Mouse (Mus musculus): ENCODE measurements around the gene C1qtnf6. TPM values are rescaled to one million over a fixed set of nuclear protein-coding genes. Genes with fewer than 3 reads are reported as not detected.

C1qtnf6 gene
- polyA plus RNA-seq, 1 experiment from 2014 or later = 33.5 TPM

DNA sequence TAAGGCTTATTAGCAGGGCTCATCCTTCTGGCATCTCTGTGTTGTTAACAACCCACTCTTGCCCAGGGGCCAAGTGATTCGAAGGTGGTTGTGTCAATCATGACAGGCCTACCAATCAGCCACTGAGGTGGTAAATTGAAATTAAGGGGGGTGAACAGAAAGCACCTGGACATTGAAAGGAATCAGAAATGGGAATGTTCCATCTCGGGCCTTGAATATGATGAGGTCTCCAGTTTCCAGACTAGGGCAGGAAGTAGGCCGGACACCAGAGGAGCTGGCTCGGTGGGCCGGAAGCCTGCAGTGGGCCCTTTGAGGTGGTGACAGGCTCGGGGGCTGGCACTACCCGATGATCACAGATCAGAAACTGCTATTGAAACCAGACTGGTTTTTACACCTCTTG lies 3.2 kb downstream of the C1qtnf6 start:
- no peaks in the 10 kb centered on the region for H3K27me3 ChIP-seq (ENCODE audit: control insufficient read depth, insufficient read depth, low read length)
- H3K9ac ChIP-seq (ENCODE audit: low read length) = peak overlapping the region; percentile 11; the same call in 1 of the 2 replicates
- H3K4me3 ChIP-seq (ENCODE audit: low read length) = no peak overlapping the region
- H3K9me3 ChIP-seq (replicated peaks; ENCODE audit: control insufficient read depth, low read length) = no peaks in the 10 kb centered on the region
- H3K36me3 ChIP-seq (ENCODE audit: control insufficient read depth, insufficient read depth) = no peaks in the 10 kb centered on the region
- H3K27ac ChIP-seq (ENCODE audit: low read length) = peak overlapping the region; percentile 97
- H3K4me2 ChIP-seq (ENCODE audit: low read depth, low read length) = peak overlapping the region; percentile 70
- ATAC-seq (replicated peaks; ENCODE audit: extremely low read depth, insufficient read depth, low FRiP score) = no peak
- peaks cover 33% of the 10 kb centered on the region for H3K4me1 ChIP-seq (ENCODE audit: control insufficient read depth, insufficient read depth, low read length)
- WGBS = 41% methylated on average over 7 of the region's 7 CpGs

DNA sequence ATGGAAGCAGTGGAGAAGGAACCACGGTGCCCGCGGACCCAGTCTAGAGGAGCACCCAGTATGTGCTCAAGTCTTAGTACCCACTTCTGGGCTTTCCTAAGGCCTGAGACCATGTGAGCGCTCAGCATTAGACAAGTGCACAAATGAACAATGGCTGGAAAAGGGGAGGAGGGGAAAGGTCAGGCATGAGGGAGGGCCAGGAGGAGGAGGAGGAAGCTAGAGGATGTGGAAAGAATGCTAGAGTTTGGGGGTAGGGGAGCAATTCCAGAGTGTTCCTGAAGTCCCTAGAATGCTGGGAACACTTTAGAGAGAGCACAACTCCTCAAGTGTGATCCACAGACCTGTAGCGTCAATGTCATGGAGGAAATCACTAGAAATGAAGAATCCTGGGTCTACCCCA lies 7.1 kb downstream of the C1qtnf6 start:
- H3K4me1 ChIP-seq (ENCODE audit: control insufficient read depth, insufficient read depth, low read length) = peaks cover 14% of the 10 kb centered on the region
- H3K4me3 ChIP-seq (ENCODE audit: low read length) = no peak overlapping the region
- ATAC-seq (replicated peaks; ENCODE audit: extremely low read depth, insufficient read depth, low FRiP score) = no peak
- no peaks in the 10 kb centered on the region for H3K9me3 ChIP-seq (replicated peaks; ENCODE audit: control insufficient read depth, low read length)
- 85% methylated on average over 5 of the region's 5 CpGs for WGBS
- H3K27ac ChIP-seq (ENCODE audit: low read length) = no peak overlapping the region
- no peaks in the 10 kb centered on the region for H3K36me3 ChIP-seq (ENCODE audit: control insufficient read depth, insufficient read depth)
- no peak overlapping the region for H3K9ac ChIP-seq (ENCODE audit: low read length)
- no peak overlapping the region for H3K4me2 ChIP-seq (ENCODE audit: low read depth, low read length)
- no peaks in the 10 kb centered on the region for H3K27me3 ChIP-seq (ENCODE audit: control insufficient read depth, insufficient read depth, low read length)

DNA sequence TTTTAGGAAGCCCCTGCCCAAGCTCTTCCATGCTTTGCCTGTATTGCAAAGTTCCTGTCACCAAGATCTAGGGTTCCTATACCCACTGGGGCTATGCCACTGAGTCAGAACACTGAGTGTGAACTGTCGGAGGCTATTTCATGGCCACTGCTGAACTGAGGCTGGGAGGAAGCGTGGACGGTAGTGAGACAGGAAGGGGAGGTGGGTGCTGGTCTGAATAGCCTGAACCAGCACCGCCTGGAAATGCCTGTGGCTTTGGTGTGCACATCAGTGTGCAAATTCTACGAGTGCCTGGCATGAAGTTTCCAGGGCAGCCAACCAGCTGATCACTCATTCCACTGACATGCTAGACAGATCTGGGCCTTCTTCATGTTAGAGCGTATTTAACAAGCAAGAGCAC lies 9.3 kb downstream of the C1qtnf6 start:
- no peak overlapping the region for H3K27ac ChIP-seq (ENCODE audit: low read length)
- no peak overlapping the region for H3K4me2 ChIP-seq (ENCODE audit: low read depth, low read length)
- no peak overlapping the region for H3K4me3 ChIP-seq (ENCODE audit: low read length)
- no peaks in the 10 kb centered on the region for H3K27me3 ChIP-seq (ENCODE audit: control insufficient read depth, insufficient read depth, low read length)
- H3K4me1 ChIP-seq (ENCODE audit: control insufficient read depth, insufficient read depth, low read length) = peaks cover 13% of the 10 kb centered on the region
- no peaks in the 10 kb centered on the region for H3K9me3 ChIP-seq (replicated peaks; ENCODE audit: control insufficient read depth, low read length)
- no peaks in the 10 kb centered on the region for H3K36me3 ChIP-seq (ENCODE audit: control insufficient read depth, insufficient read depth)
- ATAC-seq (replicated peaks; ENCODE audit: extremely low read depth, insufficient read depth, low FRiP score) = no peak
- WGBS = 65% methylated on average over 6 of the region's 6 CpGs
- no peak overlapping the region for H3K9ac ChIP-seq (ENCODE audit: low read length)

DNA sequence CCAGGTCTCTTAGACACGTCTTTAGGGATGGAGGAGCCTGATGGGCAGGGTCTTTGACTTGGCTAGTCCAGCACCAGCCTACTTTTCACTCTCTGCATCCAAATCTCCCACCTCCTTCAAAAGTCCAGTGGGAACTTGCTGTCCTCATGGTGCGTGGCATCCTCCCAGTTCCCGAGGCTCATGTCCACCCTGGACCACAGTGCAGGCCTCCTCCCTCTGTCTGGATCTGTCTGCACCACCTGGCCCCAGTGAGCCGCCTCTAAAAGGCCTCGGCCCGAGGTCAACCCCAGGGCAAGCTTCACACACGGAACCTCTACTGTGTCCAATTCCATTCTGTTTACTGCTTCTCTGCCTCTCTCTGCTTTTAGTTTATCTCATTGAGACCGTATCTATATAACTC lies 9.9 kb downstream of the C1qtnf6 start:
- no peaks in the 10 kb centered on the region for H3K9me3 ChIP-seq (replicated peaks; ENCODE audit: control insufficient read depth, low read length)
- H3K36me3 ChIP-seq (ENCODE audit: control insufficient read depth, insufficient read depth) = no peaks in the 10 kb centered on the region
- no peak for ATAC-seq (replicated peaks; ENCODE audit: extremely low read depth, insufficient read depth, low FRiP score)
- no peak overlapping the region for H3K27ac ChIP-seq (ENCODE audit: low read length)
- 67% methylated on average over 8 of the region's 8 CpGs for WGBS
- H3K4me1 ChIP-seq (ENCODE audit: control insufficient read depth, insufficient read depth, low read length) = peaks cover 15% of the 10 kb centered on the region
- H3K4me2 ChIP-seq (ENCODE audit: low read depth, low read length) = no peak overlapping the region
- H3K27me3 ChIP-seq (ENCODE audit: control insufficient read depth, insufficient read depth, low read length) = no peaks in the 10 kb centered on the region
- no peak overlapping the region for H3K9ac ChIP-seq (ENCODE audit: low read length)
- no peak overlapping the region for H3K4me3 ChIP-seq (ENCODE audit: low read length)

DNA sequence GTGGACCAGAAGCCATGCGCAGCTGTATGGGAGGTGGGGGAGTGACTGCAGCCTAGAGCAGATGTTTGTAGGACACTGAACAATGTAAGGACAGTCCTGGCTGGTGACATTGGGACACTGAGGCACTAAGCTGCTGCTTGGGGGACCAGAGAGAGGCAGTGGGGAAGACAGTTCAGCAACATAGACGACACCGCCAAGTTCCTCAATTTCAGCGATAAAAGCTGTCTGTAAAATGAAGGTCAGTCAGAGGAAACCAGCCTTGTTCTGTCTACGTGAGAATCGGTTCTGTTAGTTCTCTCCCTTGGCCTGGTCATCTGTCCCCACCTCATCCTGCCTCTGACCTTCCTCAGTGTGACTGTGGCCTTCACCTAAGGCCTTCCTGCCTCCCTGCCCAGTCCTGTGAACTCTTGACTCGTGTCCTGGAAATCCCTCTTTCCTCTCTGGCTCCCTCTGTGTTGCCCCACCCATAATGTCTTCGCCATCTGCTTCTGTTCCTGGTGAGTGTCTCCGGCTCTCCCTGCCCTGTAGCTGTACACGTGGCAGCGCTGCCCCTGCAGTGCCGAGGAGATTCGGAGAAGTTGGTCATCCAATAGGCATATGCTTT lies 11.0 kb downstream of the C1qtnf6 start:
- peak; percentile 67; the same call in 1 of the 2 replicates for ATAC-seq (replicated peaks; ENCODE audit: extremely low read depth, insufficient read depth, low FRiP score)
- Histone ChIP-seq H3K36me3 (ENCODE audit: control insufficient read depth, insufficient read depth) (no peaks in the 10 kb centered on the region), H3K4me2 (ENCODE audit: low read depth, low read length) (no peak overlapping the region), H3K4me1 (ENCODE audit: control insufficient read depth, insufficient read depth, low read length) (peaks cover 15% of the 10 kb centered on the region), H3K9me3 (replicated peaks; ENCODE audit: control insufficient read depth, low read length) (no peaks in the 10 kb centered on the region), H3K27ac (ENCODE audit: low read length) (peak overlapping the region; percentile 5), H3K4me3 (ENCODE audit: low read length) (no peak overlapping the region), H3K9ac (ENCODE audit: low read length) (no peak overlapping the region), H3K27me3 (ENCODE audit: control insufficient read depth, insufficient read depth, low read length) (no peaks in the 10 kb centered on the region)
- 61% methylated on average over 13 of the region's 13 CpGs for WGBS

DNA sequence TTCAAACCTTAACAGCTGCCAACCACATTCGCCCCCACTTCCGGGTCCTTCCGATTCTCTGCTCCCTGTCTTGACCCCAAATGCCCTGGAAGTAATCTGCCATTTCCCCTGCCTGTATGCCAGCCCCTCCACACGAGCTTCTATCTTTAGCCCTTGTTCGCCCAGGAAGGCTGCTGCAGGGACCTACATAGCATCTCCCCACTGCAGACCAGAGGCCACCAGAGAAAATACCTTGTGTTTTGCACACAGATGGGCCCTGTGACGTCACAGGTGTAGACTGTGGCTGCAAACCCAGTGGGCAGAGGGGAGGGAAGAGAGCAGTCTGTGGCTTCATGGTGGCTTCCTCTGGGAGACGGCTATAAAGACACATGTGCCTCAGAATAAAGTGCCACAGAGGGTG lies 13.0 kb downstream of the C1qtnf6 start:
- WGBS = 42% methylated on average over 7 of the region's 7 CpGs
- Histone ChIP-seq H3K4me2 (ENCODE audit: low read depth, low read length) (no peak overlapping the region), H3K36me3 (ENCODE audit: control insufficient read depth, insufficient read depth) (no peaks in the 10 kb centered on the region), H3K4me1 (ENCODE audit: control insufficient read depth, insufficient read depth, low read length) (peaks cover 15% of the 10 kb centered on the region), H3K27ac (ENCODE audit: low read length) (no peak overlapping the region), H3K9ac (ENCODE audit: low read length) (no peak overlapping the region; the same call in 1 of the 2 replicates), H3K9me3 (replicated peaks; ENCODE audit: control insufficient read depth, low read length) (no peaks in the 10 kb centered on the region), H3K4me3 (ENCODE audit: low read length) (no peak overlapping the region), H3K27me3 (ENCODE audit: control insufficient read depth, insufficient read depth, low read length) (no peaks in the 10 kb centered on the region)
- ATAC-seq (replicated peaks; ENCODE audit: extremely low read depth, insufficient read depth, low FRiP score) = no peak

DNA sequence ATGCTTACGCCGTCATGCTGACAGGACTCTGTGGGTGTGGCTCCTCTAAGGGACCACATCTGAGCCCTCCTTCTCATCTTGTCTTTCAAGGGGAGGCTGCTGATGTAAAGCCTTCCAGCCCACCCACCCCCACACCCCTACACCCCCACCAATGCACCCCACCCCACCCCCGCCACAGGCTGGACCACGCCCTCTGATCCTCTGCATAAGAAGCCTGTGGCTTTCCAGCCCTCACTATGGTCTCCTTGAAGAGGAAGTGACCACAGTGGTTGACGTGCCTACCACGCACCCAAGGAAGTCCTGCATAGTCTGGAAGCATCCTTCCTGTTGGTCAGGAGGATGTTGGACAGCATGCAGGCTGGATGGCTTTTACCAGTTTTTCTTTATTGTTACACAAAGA lies 15.5 kb downstream of the C1qtnf6 start:
- Histone ChIP-seq H3K4me3 (ENCODE audit: low read length) (no peak overlapping the region), H3K27me3 (ENCODE audit: control insufficient read depth, insufficient read depth, low read length) (no peaks in the 10 kb centered on the region), H3K4me2 (ENCODE audit: low read depth, low read length) (no peak overlapping the region), H3K9me3 (replicated peaks; ENCODE audit: control insufficient read depth, low read length) (no peaks in the 10 kb centered on the region), H3K4me1 (ENCODE audit: control insufficient read depth, insufficient read depth, low read length) (peaks cover 15% of the 10 kb centered on the region), H3K36me3 (ENCODE audit: control insufficient read depth, insufficient read depth) (no peaks in the 10 kb centered on the region), H3K9ac (ENCODE audit: low read length) (no peak overlapping the region), H3K27ac (ENCODE audit: low read length) (no peak overlapping the region)
- no peak for ATAC-seq (replicated peaks; ENCODE audit: extremely low read depth, insufficient read depth, low FRiP score)
- WGBS = 76% methylated on average over 6 of the region's 6 CpGs

DNA sequence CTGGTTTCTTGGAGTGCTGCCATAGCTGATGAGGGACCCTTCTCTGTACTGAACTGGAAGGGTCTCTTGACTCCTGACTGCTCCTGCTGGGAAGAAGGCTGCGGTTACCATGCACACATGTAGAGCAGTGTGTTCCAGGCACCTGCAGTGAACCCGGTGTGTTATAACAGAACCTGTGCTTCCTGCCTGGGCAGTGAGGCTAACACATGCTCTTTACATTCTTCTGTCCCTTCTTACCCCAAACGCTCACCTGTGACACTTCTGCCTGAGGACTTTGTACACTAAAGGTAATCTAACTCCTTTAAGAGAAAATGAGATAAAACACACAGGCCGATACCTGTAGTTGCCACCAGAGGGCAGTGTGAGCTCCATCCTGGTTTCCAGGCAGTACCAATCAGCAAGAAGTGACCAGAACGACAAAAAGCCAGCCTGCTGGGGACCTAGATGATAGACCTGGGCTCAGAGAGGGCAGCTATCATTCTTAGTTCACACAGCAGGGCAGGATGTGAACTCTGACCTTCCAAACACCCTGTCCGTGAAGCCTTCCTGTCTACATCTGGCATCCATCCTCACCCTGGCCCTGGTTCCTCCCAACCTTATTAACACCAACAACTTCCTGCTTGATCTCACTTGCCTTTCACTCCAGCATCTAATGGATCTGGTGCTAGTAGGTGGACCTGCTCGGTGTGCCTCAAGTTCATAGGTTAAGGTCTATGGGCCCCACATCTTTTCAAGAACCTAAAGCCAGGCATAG lies 16.6 kb downstream of the C1qtnf6 start:
- H3K36me3 ChIP-seq (ENCODE audit: control insufficient read depth, insufficient read depth) = no peaks in the 10 kb centered on the region
- H3K4me3 ChIP-seq (ENCODE audit: low read length) = no peak overlapping the region
- 0 out of 2 replicates have a peak, but pooled peaks have one; percentile 21 for ATAC-seq (replicated peaks; ENCODE audit: extremely low read depth, insufficient read depth, low FRiP score)
- 27% methylated on average over 7 of the region's 7 CpGs for WGBS
- no peaks in the 10 kb centered on the region for H3K9me3 ChIP-seq (replicated peaks; ENCODE audit: control insufficient read depth, low read length)
- no peak overlapping the region for H3K27ac ChIP-seq (ENCODE audit: low read length)
- H3K4me2 ChIP-seq (ENCODE audit: low read depth, low read length) = no peak overlapping the region
- H3K9ac ChIP-seq (ENCODE audit: low read length) = no peak overlapping the region
- H3K4me1 ChIP-seq (ENCODE audit: control insufficient read depth, insufficient read depth, low read length) = peaks cover 22% of the 10 kb centered on the region
- no peaks in the 10 kb centered on the region for H3K27me3 ChIP-seq (ENCODE audit: control insufficient read depth, insufficient read depth, low read length)

DNA sequence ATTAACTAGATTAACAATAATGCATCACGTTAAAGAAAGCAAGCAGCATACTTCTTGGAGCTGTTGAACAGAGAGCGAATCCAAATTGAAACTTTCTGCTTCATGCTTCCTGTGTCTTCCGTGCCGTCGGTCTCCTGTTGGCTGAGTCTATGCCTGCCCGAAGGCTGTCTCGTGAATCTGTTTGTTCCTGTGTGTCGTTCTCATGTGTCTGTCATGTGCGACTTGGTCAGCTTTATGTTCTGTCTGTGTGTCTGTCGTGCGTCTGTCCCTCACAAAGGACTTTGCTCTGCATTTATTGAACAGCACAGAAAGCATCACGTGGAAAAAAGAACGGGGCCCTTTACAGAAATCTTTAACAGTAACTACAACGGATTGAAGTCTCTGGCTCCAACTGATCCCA lies 18.2 kb downstream of the C1qtnf6 start:
- Histone ChIP-seq H3K4me1 (ENCODE audit: control insufficient read depth, insufficient read depth, low read length) (peaks cover 17% of the 10 kb centered on the region), H3K4me2 (ENCODE audit: low read depth, low read length) (no peak overlapping the region), H3K36me3 (ENCODE audit: control insufficient read depth, insufficient read depth) (no peaks in the 10 kb centered on the region), H3K9ac (ENCODE audit: low read length) (no peak overlapping the region), H3K27me3 (ENCODE audit: control insufficient read depth, insufficient read depth, low read length) (no peaks in the 10 kb centered on the region), H3K4me3 (ENCODE audit: low read length) (no peak overlapping the region), H3K27ac (ENCODE audit: low read length) (no peak overlapping the region), H3K9me3 (replicated peaks; ENCODE audit: control insufficient read depth, low read length) (no peaks in the 10 kb centered on the region)
- 81% methylated on average over 14 of the region's 14 CpGs for WGBS
- ATAC-seq (replicated peaks; ENCODE audit: extremely low read depth, insufficient read depth, low FRiP score) = no peak

Measured in heart, embryonic 16.5 days (tissue).